Mouse (Mus musculus): ENCODE measurements around the gene Pdlim7.

- TF ChIP-seq POLR2A (IDR thresholded peaks at IDR 0.05; ENCODE audit: low read depth, low read length) (no peak), CTCF (conservative IDR thresholded peaks at IDR 0.05; ENCODE audit: insufficient read depth, insufficient read length, low read depth, low read length) (no peak)
Observed at GRCm38 (mm10) chr13:55525733-55526553, 12.5 kb upstream of the Pdlim7 start.
